Mouse (Mus musculus) lung, postnatal 0 days (tissue): ENCODE measurements around the gene Car5a.

Experiments
- CTCF ChIP-seq: IDR thresholded peaks from 2 replicates; pipeline ENCODE4 v1.5.1; 2016; ENCODE audit warnings: antibody characterized with exemption, mild to moderate bottlenecking
- EP300 ChIP-seq: IDR thresholded peaks from 2 replicates; pipeline ENCODE4 v1.6.1; 2016; ENCODE audit warnings: antibody characterized with exemption, mild to moderate bottlenecking, control low read depth

GRCm38 (mm10) chr8:121949941-121950748, 5.4 kb upstream of the Car5a start:
- TF ChIP-seq CTCF: no peak
- TF ChIP-seq EP300: no peak
